Mouse (Mus musculus) heart, embryonic 10.5 days (tissue): Measurements from ENCODE around the gene Lrrc41. TPM values are rescaled to one million over a fixed set of nuclear protein-coding genes. Genes with fewer than 3 reads are reported as not detected.

Experiments used
- DNase-seq: peaks from one replicate; pipeline ENCODE4 v3.0.0-alpha.2; 2017; ENCODE audit warnings: low spot score
- H3K27ac ChIP-seq: fragments of 300-500 bp; sonication (generic); 2 replicates; pipeline ENCODE4 v1.5.1; 2016; ENCODE audit warnings: mild to moderate bottlenecking
- H3K27me3 ChIP-seq: fragments of 300-500 bp; sonication (generic); 2 replicates; pipeline ENCODE4 v1.6.1; 2016; ENCODE audit warnings: mild to moderate bottlenecking; ENCODE audit not compliant: poor library complexity, insufficient read depth, severe bottlenecking
- H3K36me3 ChIP-seq: fragments of 300-500 bp; sonication (generic); 2 replicates; pipeline ENCODE4 v1.6.1; 2016; ENCODE audit warnings: mild to moderate bottlenecking, moderate library complexity
- H3K4me1 ChIP-seq: fragments of 300-500 bp; sonication (generic); 2 replicates; pipeline ENCODE4 v1.6.1; 2016; ENCODE audit warnings: mild to moderate bottlenecking
- H3K4me3 ChIP-seq: fragments of 300-500 bp; sonication (generic); 2 replicates; pipeline ENCODE4 v1.5.1; 2016; ENCODE audit warnings: mild to moderate bottlenecking, moderate library complexity
- H3K9me3 ChIP-seq: fragments of 300-500 bp; sonication (generic); 2 replicates; pipeline ENCODE4 v1.6.1; 2016; ENCODE audit warnings: mild to moderate bottlenecking, moderate library complexity
- WGBS: fragments of 180-500 bp; shearing (Covaris S2); methylation state at CpG from one replicate; pipeline ENCODE4 v1.1.7; 2016; 5-methylcytosine and 5-hydroxymethylcytosine counted together
- polyA plus RNA-seq: library from polyadenylated mRNA; unstranded; fragments of >200 nt; fragmentation: Nextera tagmentation; extraction: Ambion mirVana; gene quantifications from 2 replicates; pipeline ENCODE4 v1.2.1, GENCODE M21; 2016

Gene Lrrc41
- polyA plus RNA-seq, 1 experiment from 2014 or later, result 77.9 TPM

DNA sequence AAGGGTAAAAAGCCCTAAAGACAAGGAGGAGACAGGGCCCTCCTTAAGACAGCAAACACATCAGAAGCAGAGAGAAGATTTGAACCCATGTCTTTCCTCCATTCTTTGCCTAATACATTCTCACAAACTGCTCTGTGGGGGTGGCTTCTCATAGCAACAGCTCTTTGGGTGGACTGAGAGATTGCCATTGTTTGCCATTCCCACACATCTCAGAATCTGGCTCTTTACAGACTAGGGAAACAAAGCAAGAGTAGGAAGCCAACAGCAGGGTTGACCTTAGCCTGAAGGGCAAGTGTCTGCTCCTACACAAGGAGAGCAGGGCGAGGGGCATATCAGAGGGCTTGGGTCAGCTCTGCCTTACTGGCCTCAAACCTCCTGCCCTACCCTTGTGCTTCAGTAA is 66.7 kb downstream of the Lrrc41 start:
- Histone ChIP-seq H3K27ac (no peak overlapping the region), H3K4me1 (peaks cover 33% of the 10 kb centered on the region), H3K36me3 (no peaks in the 10 kb centered on the region), H3K27me3 (peaks cover 23% of the 10 kb centered on the region), H3K9me3 (no peaks in the 10 kb centered on the region), H3K4me3 (no peak overlapping the region)
- WGBS, result 60% methylated on average over 1 of the region's 1 CpGs
- DNase-seq, result no peak

DNA sequence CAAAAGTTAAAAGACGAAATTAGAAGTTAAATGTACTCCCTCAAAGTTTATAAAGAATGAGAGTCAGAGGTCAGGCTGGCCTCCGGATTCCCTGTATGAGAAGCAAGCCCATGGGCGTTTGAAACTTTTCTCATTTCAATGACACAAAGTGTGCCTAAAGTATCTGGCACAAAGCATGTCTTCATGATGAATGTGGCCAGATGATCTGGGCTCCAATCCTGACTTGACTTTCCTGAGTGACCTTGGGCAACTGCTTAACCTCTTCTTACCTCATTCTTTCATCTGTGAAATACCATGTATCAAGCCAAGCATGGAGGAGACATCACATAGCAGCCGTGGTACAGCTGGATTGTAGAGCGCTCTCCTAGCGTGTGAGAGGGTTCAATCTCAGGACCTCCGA is 67.2 kb downstream of the Lrrc41 start:
- H3K9me3 ChIP-seq, result no peaks in the 10 kb centered on the region
- H3K4me1 ChIP-seq, result peaks cover 32% of the 10 kb centered on the region
- no peak for DNase-seq
- no peaks in the 10 kb centered on the region for H3K36me3 ChIP-seq
- H3K27ac ChIP-seq, result no peak overlapping the region
- H3K4me3 ChIP-seq, result no peak overlapping the region
- 84% methylated on average over 7 of the region's 7 CpGs for WGBS
- H3K27me3 ChIP-seq, result peaks cover 23% of the 10 kb centered on the region

- 10% methylated on average over 7 of the region's 7 CpGs for WGBS
- peak overlapping the region; percentile 85 for H3K4me3 ChIP-seq
- H3K27me3 ChIP-seq, result peaks cover 23% of the 10 kb centered on the region
- DNase-seq, result no peak
- H3K27ac ChIP-seq, result no peak overlapping the region
- no peaks in the 10 kb centered on the region for H3K9me3 ChIP-seq
- H3K36me3 ChIP-seq, result no peaks in the 10 kb centered on the region
- peaks cover 27% of the 10 kb centered on the region for H3K4me1 ChIP-seq
Measured at GRCm38 (mm10) chr4:116143317-116143811, 68.3 kb downstream of the Lrrc41 start.

DNA sequence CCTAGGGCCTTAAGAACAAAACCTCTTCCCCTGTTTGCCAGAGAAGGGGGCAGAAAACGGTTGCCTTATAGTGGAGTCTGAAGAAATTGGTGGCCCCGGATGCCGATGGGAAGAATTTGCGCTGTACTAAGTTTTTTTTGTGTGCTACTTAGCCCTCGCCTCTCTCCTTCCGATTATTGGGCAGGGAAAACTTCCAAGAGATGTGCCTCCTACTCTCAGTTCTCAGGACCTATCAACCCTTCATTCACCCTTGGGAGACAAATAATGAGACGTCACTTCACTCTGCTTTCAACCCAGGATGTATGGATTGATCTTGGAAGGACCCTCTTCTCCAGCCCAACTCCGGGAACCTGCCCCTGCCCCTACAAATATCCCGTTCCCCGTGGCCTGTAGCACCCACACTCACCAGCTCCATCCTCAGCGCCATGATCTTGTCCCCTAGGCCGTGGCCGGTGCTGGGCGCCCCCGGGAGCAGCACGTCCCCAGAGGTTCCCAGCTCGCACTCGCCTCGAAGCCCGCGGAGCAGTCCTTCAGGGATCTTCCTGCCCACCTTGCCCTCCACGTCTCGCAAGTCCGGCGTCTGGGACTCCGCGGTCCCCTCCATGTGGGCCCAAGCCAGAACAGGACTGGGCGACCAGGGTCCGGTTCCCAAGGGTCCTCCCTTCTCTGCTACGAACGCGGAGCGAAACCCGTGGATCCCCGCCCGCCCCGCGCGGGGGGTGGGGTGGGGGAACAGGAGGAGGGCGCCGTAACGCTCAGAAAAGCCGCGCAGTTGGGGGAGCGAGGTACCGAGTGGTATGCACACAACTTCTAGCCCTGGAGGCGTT is 69.0 kb downstream of the Lrrc41 start:
- WGBS, result under 1% methylated on average over 47 of the region's 47 CpGs
- H3K4me3 ChIP-seq, result peak overlapping the region; percentile 85
- peak overlapping the region; percentile 88 for H3K27ac ChIP-seq
- no peaks in the 10 kb centered on the region for H3K9me3 ChIP-seq
- H3K4me1 ChIP-seq, result peaks cover 27% of the 10 kb centered on the region
- H3K36me3 ChIP-seq, result no peaks in the 10 kb centered on the region
- no peak for DNase-seq
- H3K27me3 ChIP-seq, result peaks cover 23% of the 10 kb centered on the region

Other genes with a start within 250 kb of the Lrrc41 start
- gene Mob3c, start 247.2 kb upstream of the Lrrc41 start, polyA plus RNA-seq, result 5.9 and 9.8 TPM in 2 replicates
- gene Mknk1, start 236.1 kb upstream of the Lrrc41 start, polyA plus RNA-seq, result 22.7 and 23.0 TPM in 2 replicates
- gene Kncn, start 190.9 kb upstream of the Lrrc41 start, polyA plus RNA-seq, result not detected in 2 replicates
- gene 6430628N08Rik, start 184.6 kb upstream of the Lrrc41 start, polyA plus RNA-seq, result not detected in 2 replicates
- not detected in 2 replicates for gene Dmbx1, start 135.3 kb upstream of the Lrrc41 start, polyA plus RNA-seq
- gene Faah, start 57.3 kb upstream of the Lrrc41 start, polyA plus RNA-seq, result 1.3 and 1.7 TPM in 2 replicates
- 20.4 and 24.9 TPM in 2 replicates for gene Nsun4, start 21.4 kb upstream of the Lrrc41 start, polyA plus RNA-seq
- gene Uqcrh, start 198 bp upstream of the Lrrc41 start, polyA plus RNA-seq, result 697 and 904 TPM in 2 replicates
- gene Rad54l, start 48.4 kb downstream of the Lrrc41 start, polyA plus RNA-seq, result 31.7 and 38.0 TPM in 2 replicates
- gene Pomgnt1, start 48.6 kb downstream of the Lrrc41 start, polyA plus RNA-seq, result 68.9 and 74.3 TPM in 2 replicates
- 1.4 and 1.9 TPM in 2 replicates for gene Lurap1, start 76.1 kb downstream of the Lrrc41 start, polyA plus RNA-seq
- 0.10 TPM in 1 of 2 replicates, not detected in the other for gene Tspan1, start 92.3 kb downstream of the Lrrc41 start, polyA plus RNA-seq
- gene 1700042G07Rik, start 98.1 kb downstream of the Lrrc41 start, polyA plus RNA-seq, result not detected in 2 replicates
- gene Gm49337, start 98.1 kb downstream of the Lrrc41 start, polyA plus RNA-seq, result not detected in 2 replicates
- 17.2 and 22.7 TPM in 2 replicates for gene Pik3r3, start 146.3 kb downstream of the Lrrc41 start, polyA plus RNA-seq